Mouse (Mus musculus) cerebellum, adult 8-10 months (tissue): ENCODE measurements around the gene Hmgxb4.

ENCODE experiments used
- DNase-seq: peaks from one replicate; pipeline ENCODE4 v3.0.0; 2022

Hmgxb4 gene

DNA sequence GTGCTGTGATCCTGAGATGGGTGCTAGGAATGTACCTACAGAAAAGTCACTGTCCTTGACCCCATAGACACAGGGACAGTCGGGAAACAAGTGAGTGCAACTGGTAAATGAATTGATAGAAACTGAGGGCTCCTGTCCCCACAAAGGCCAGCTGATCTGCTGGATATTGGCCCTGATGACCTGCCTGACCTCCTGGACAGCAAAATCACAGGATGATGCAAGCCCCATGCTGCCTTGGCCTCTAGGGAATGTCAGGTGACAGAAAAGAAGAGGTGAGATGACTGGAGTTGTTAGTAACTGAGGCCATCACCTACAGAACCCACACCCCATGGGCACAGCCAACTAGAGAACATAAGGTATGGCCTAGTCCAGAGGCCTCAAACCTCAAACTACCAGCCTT, 85.1 kb downstream of the Hmgxb4 start:
- no peak for DNase-seq

DNA sequence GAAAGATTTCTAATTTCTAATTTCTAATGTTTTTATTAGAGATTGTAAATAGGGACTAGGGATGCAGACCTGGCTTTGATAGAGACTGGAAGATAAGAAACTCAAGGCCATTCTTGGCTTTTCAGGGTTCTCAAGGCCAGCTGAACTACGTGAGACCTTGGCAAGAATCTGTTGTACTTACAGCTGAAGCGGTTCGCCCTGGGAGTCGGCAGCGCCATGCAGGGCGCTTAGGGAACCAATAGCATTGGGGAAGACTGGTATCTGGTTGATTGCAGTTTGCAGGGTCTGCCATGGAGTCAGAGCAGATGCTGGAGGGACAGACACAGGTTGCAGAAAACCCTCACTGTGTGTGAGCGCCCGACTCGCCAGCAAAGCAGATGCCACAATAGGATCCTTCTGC, 85.7 kb downstream of the Hmgxb4 start:
- DNase-seq, result no peak
